7 mouse cellular contexts compared by ENCODE assay signal in genomic region chr16:31164125-31164524, GRCm38 (mm10).
"Had no signal": no experiment of that assay in that cellular context is flagged by ENCODE, and none has a peak within 500 bp of the region (broad histone marks: within the 10 kb centered on the region; RNA-seq: fewer than 3 reads in every experiment).

No protein-coding gene starts in this region.

- ATAC-seq: midbrain, embryonic 13.5 days had no signal

- DNase-seq: kidney, postnatal 14 days; left cerebral cortex, postnatal 4 days; lung, adult 18-20 months; right cerebral cortex, adult 18-20 months; right cerebral cortex, postnatal 25 days; thymus, postnatal 4 days had no signal
